ENCODE assay signal across 12 mouse cellular contexts in genomic region chr5:148661120-148661519, GRCm38 (mm10).
A peak's percentile ranks its signal among the peaks of the same experiment; 100 is the strongest.
DNase-seq lines count a peak whose midpoint lies in the region; ATAC-seq and TF ChIP-seq lines count a peak whose summit lies in the region.
"Had no signal": no experiment of that assay in that cellular context is flagged by ENCODE, and none has a peak within 500 bp of the region (broad histone marks: within the 10 kb centered on the region; RNA-seq: fewer than 3 reads in every experiment).

No protein-coding gene starts in this region.

- H3K4me1 ChIP-seq in liver, postnatal 0 days (ENCODE audit: insufficient read depth): no peaks in the 10 kb centered on the region
- no peaks in the 10 kb centered on the region for H3K4me1 ChIP-seq in liver, embryonic 11.5 days (replicated peaks; ENCODE audit: control insufficient read depth, insufficient read depth, low read length)
- H3K4me1 ChIP-seq in bone marrow macrophage, adult 2 months (ENCODE audit: control insufficient read depth, insufficient read depth, low read length): no peaks in the 10 kb centered on the region
- H3K4me1 ChIP-seq: forebrain, embryonic 10.5 days had no signal

- no peak for TF ChIP-seq POLR2A in bone marrow macrophage, adult 2 months (IDR thresholded peaks at IDR 0.05; ENCODE audit: borderline replicate concordance, low read depth, low read length)

- TF ChIP-seq CTCF in liver, postnatal 0 days (IDR thresholded peaks at IDR 0.05; ENCODE audit: low read depth): peak; percentile 58
- peak; percentile 51 for TF ChIP-seq CTCF in bone marrow macrophage, adult 2 months (IDR thresholded peaks at IDR 0.05; ENCODE audit: low read depth, low read length)

- H3K27ac ChIP-seq in liver, postnatal 0 days (ENCODE audit: low read depth): no peak overlapping the region
- H3K27ac ChIP-seq in liver, embryonic 11.5 days (ENCODE audit: low read depth, low read length): no peak overlapping the region
- no peak overlapping the region for H3K27ac ChIP-seq in bone marrow macrophage, adult 2 months (ENCODE audit: insufficient read depth, low read depth, low read length)
- H3K27ac ChIP-seq: embryonic facial prominence, embryonic 10.5 days; forebrain, embryonic 10.5 days; macrophage had no signal

- ATAC-seq in liver, postnatal 0 days: no peak
- ATAC-seq in liver, embryonic 11.5 days (replicated peaks; ENCODE audit: low FRiP score): no peak

- no peaks in the 10 kb centered on the region for H3K36me3 ChIP-seq in liver, postnatal 0 days (replicated peaks; ENCODE audit: insufficient read depth, low read length)
- H3K36me3 ChIP-seq in liver, embryonic 11.5 days (ENCODE audit: control insufficient read depth, insufficient read depth, low read length): no peaks in the 10 kb centered on the region
- H3K36me3 ChIP-seq: embryonic facial prominence, embryonic 10.5 days; forebrain, embryonic 10.5 days had no signal

- WGBS in liver, postnatal 0 days (ENCODE audit: insufficient replicate concordance): 77% methylated on average over 4 of the region's 4 CpGs
- 75% methylated on average over 4 of the region's 4 CpGs for WGBS in liver, embryonic 11.5 days

- TF ChIP-seq EP300 in liver, postnatal 0 days (IDR thresholded peaks at IDR 0.05; ENCODE audit: low read depth): no peak

- peaks cover 3% of the 10 kb centered on the region for H3K9me3 ChIP-seq in liver, postnatal 0 days (ENCODE audit: low read length)
- 0 out of 2 replicates have a peak, but pooled peaks cover 3% of the 10 kb centered on the region for H3K9me3 ChIP-seq in liver, embryonic 11.5 days (ENCODE audit: control insufficient read depth, low read length)

- no peak overlapping the region for H3K4me3 ChIP-seq in liver, postnatal 0 days (ENCODE audit: low read depth, low read length)
- no peak overlapping the region for H3K4me3 ChIP-seq in liver, embryonic 11.5 days (ENCODE audit: low read depth, low read length)
- H3K4me3 ChIP-seq in bone marrow macrophage, adult 2 months (ENCODE audit: insufficient read depth, low read length): no peak overlapping the region
- H3K4me3 ChIP-seq: embryonic facial prominence, embryonic 10.5 days; forebrain, embryonic 10.5 days had no signal

- H3K4me2 ChIP-seq in liver, postnatal 0 days (ENCODE audit: low read depth, low read length): no peak overlapping the region
- no peak overlapping the region for H3K4me2 ChIP-seq in liver, embryonic 11.5 days

- H3K9ac ChIP-seq in liver, postnatal 0 days (replicated peaks): no peak overlapping the region
- no peak overlapping the region for H3K9ac ChIP-seq in liver, embryonic 11.5 days (ENCODE audit: low read depth, low read length)

- H3K27me3 ChIP-seq in liver, postnatal 0 days (ENCODE audit: insufficient read depth, low read length): no peaks in the 10 kb centered on the region
- H3K27me3 ChIP-seq in liver, embryonic 11.5 days (replicated peaks; ENCODE audit: control insufficient read depth, insufficient read depth, low read length): peaks cover 5% of the 10 kb centered on the region; the same call in 1 of the 2 replicates

- DNase-seq in cerebellum, postnatal 14 days: peak; percentile 32 to 61
- DNase-seq in cerebellum, adult 9-10 months: no peak
- no peak for DNase-seq in liver, postnatal 0 days
- DNase-seq in liver, embryonic 11.5 days (ENCODE audit: low spot score): no peak
- DNase-seq in B cell, adult 2 months: peak; percentile 42
- DNase-seq in right cerebral cortex, postnatal 10 days (ENCODE audit: low spot score in 2 of 2): no peak
- DNase-seq in adrenal gland, postnatal 4 days (ENCODE audit: low spot score in 2 of 2): no peak
- DNase-seq: gastrocnemius, postnatal 10 days had no signal

Comparison
In these comparisons a context has a peak if more than half of its experiments do, and no peak if none do; other contexts are left out.
1. DNase-seq: peak in cerebellum, postnatal 14 days (2 of 2) and B cell, adult 2 months (2 of 2); none in cerebellum, adult 9-10 months (single experiment), liver, postnatal 0 days (single experiment), liver, embryonic 11.5 days (single experiment), right cerebral cortex, postnatal 10 days (0 of 2) and adrenal gland, postnatal 4 days (0 of 2).